In the genomic region with DNA sequence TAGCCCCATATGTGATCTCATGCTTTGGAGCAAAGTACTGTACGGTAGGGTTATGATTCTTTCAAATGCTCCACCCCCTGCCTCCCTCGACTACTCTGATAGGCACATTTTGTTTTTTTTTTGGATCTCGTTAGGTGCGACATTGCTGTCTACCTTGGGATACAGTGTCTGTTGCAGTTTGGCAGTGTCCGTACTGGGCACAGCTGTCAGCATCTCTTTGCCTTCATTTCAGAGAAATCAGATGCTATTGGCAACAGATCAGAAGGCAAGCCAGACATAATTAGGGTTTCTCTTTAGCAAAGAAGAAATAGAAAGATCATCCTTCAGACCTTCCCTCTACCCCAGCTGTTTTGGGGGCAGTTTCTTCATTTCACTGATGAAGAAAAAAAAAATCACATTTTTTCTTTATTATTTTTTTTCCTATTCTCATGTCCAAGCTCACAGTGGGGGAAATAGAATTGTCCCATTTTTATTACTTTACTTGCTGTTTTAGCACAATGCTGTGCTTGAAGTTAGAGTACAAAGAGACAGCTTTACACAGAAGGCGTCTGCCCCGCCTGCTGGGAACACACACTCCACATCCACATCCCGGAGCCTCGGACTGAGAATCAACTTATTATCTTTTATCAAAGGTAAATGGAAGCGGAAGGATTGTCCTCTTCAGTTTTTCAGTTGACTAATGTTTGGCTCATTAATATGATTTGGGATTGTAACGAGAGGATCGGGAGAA, we compare ENCODE assay signal across 30 mouse cellular contexts.
DNase-seq lines count a peak whose midpoint lies in the region; ATAC-seq and TF ChIP-seq lines count a peak whose summit lies in the region.
"Had no signal": no experiment of that assay in that cellular context is flagged by ENCODE, and none has a peak within 500 bp of the region (broad histone marks: within the 10 kb centered on the region; RNA-seq: fewer than 3 reads in every experiment).

No protein-coding gene starts in this region.

- no peak overlapping the region for H3K9ac ChIP-seq in forebrain, embryonic 14.5 days (ENCODE audit: low read length)
- H3K9ac ChIP-seq in forebrain, postnatal 0 days: no peak overlapping the region
- H3K9ac ChIP-seq: embryonic facial prominence, embryonic 12.5 days; heart, embryonic 15.5 days; hindbrain, embryonic 13.5 days; kidney, embryonic 15.5 days; limb, embryonic 15.5 days; liver, embryonic 13.5 days had no signal

- no peaks in the 10 kb centered on the region for H3K9me3 ChIP-seq in forebrain, embryonic 14.5 days (replicated peaks; ENCODE audit: control insufficient read depth, low read length)
- H3K9me3 ChIP-seq in forebrain, embryonic 10.5 days: no peaks in the 10 kb centered on the region
- H3K9me3 ChIP-seq in forebrain, postnatal 0 days (ENCODE audit: low read length): no peaks in the 10 kb centered on the region
- H3K9me3 ChIP-seq: embryonic facial prominence, embryonic 12.5 days; heart, embryonic 10.5 days; heart, embryonic 15.5 days; hindbrain, embryonic 13.5 days; kidney, embryonic 15.5 days; limb, embryonic 10.5 days; limb, embryonic 15.5 days; liver, embryonic 13.5 days had no signal

- H3K4me1 ChIP-seq in forebrain, embryonic 14.5 days (ENCODE audit: control insufficient read depth, insufficient read depth, low read length): no peaks in the 10 kb centered on the region
- no peaks in the 10 kb centered on the region for H3K4me1 ChIP-seq in forebrain, embryonic 10.5 days
- no peaks in the 10 kb centered on the region for H3K4me1 ChIP-seq in forebrain, postnatal 0 days (ENCODE audit: insufficient read depth)
- H3K4me1 ChIP-seq: embryonic facial prominence, embryonic 12.5 days; heart, embryonic 10.5 days; heart, embryonic 15.5 days; hindbrain, embryonic 13.5 days; kidney, embryonic 15.5 days; limb, embryonic 10.5 days; limb, embryonic 15.5 days; liver, embryonic 13.5 days; megakaryocyte, embryonic 14.5 days had no signal

- no peak overlapping the region for H3K27ac ChIP-seq in forebrain, embryonic 14.5 days (ENCODE audit: low read depth, low read length)
- no peak overlapping the region for H3K27ac ChIP-seq in forebrain, embryonic 10.5 days
- no peak overlapping the region for H3K27ac ChIP-seq in layer of hippocampus, adult 2 months
- no peak overlapping the region for H3K27ac ChIP-seq in forebrain, postnatal 0 days (ENCODE audit: low read depth, low read length)
- H3K27ac ChIP-seq: embryonic facial prominence, embryonic 12.5 days; heart, embryonic 10.5 days; heart, embryonic 15.5 days; hindbrain, embryonic 13.5 days; kidney, embryonic 15.5 days; limb, embryonic 10.5 days; limb, embryonic 15.5 days; liver, embryonic 13.5 days; stomach, postnatal 0 days had no signal

- no peak overlapping the region for H3K4me2 ChIP-seq in forebrain, embryonic 14.5 days (ENCODE audit: low read length)
- peak overlapping the region; percentile 15; the same call in 1 of the 2 replicates for H3K4me2 ChIP-seq in forebrain, postnatal 0 days (ENCODE audit: low read depth)
- H3K4me2 ChIP-seq: embryonic facial prominence, embryonic 12.5 days; heart, embryonic 15.5 days; hindbrain, embryonic 13.5 days; kidney, embryonic 15.5 days; limb, embryonic 15.5 days; liver, embryonic 13.5 days had no signal

- no peak overlapping the region for H3K4me3 ChIP-seq in forebrain, embryonic 14.5 days (ENCODE audit: low read depth, low read length)
- H3K4me3 ChIP-seq in forebrain, embryonic 10.5 days: no peak overlapping the region
- H3K4me3 ChIP-seq in layer of hippocampus, adult 2 months: peak overlapping the region; percentile 34
- H3K4me3 ChIP-seq in forebrain, postnatal 0 days (ENCODE audit: low read depth, low read length): no peak overlapping the region
- H3K4me3 ChIP-seq: embryonic facial prominence, embryonic 12.5 days; heart, embryonic 10.5 days; heart, embryonic 15.5 days; hindbrain, embryonic 13.5 days; kidney, embryonic 15.5 days; limb, embryonic 10.5 days; limb, embryonic 15.5 days; liver, embryonic 13.5 days; megakaryocyte, embryonic 14.5 days had no signal

- WGBS in forebrain, embryonic 14.5 days: 39% methylated on average over 12 of the region's 12 CpGs
- WGBS in forebrain, embryonic 10.5 days: 85% methylated on average over 12 of the region's 12 CpGs
- WGBS in forebrain, postnatal 0 days: 31% methylated on average over 12 of the region's 12 CpGs

- no peak for TF ChIP-seq CTCF in layer of hippocampus, adult 2 months (conservative IDR thresholded peaks at IDR 0.05)
- TF ChIP-seq CTCF in forebrain, postnatal 0 days (IDR thresholded peaks at IDR 0.05; ENCODE audit: low read depth): no peak

- H3K36me3 ChIP-seq in forebrain, embryonic 14.5 days (ENCODE audit: control insufficient read depth, insufficient read depth, low read length): no peaks in the 10 kb centered on the region
- no peaks in the 10 kb centered on the region for H3K36me3 ChIP-seq in forebrain, embryonic 10.5 days (replicated peaks)
- no peaks in the 10 kb centered on the region for H3K36me3 ChIP-seq in forebrain, postnatal 0 days (ENCODE audit: insufficient read depth)
- H3K36me3 ChIP-seq: embryonic facial prominence, embryonic 12.5 days; heart, embryonic 10.5 days; heart, embryonic 15.5 days; hindbrain, embryonic 13.5 days; kidney, embryonic 15.5 days; limb, embryonic 10.5 days; limb, embryonic 15.5 days; liver, embryonic 13.5 days had no signal

- H3K27me3 ChIP-seq in forebrain, embryonic 14.5 days (replicated peaks; ENCODE audit: control insufficient read depth, insufficient read depth, low read length): no peaks in the 10 kb centered on the region
- no peaks in the 10 kb centered on the region for H3K27me3 ChIP-seq in forebrain, embryonic 10.5 days (ENCODE audit: poor library complexity, severe bottlenecking)
- H3K27me3 ChIP-seq in forebrain, postnatal 0 days (ENCODE audit: insufficient read depth, low read length): no peaks in the 10 kb centered on the region
- H3K27me3 ChIP-seq: embryonic facial prominence, embryonic 12.5 days; heart, embryonic 15.5 days; hindbrain, embryonic 13.5 days; kidney, embryonic 15.5 days; limb, embryonic 15.5 days; liver, embryonic 13.5 days; megakaryocyte, embryonic 14.5 days had no signal

- peak; percentile 65; the same call in 1 of the 2 replicates for ATAC-seq in forebrain, embryonic 14.5 days
- ATAC-seq in forebrain, postnatal 0 days: 0 out of 2 replicates have a peak, but pooled peaks have one; percentile 6
- ATAC-seq: inflammation-experienced regulatory T-cells, adult 6 months; lung, postnatal 0 days had no signal

- DNase-seq in forebrain, embryonic 14.5 days (ENCODE audit: low spot score): peak; percentile 61
- DNase-seq in forebrain, embryonic 10.5 days (ENCODE audit: extremely low spot score, low spot score): no peak
- DNase-seq in layer of hippocampus, adult 2 months (ENCODE audit: low spot score in 2 of 2): no peak
- DNase-seq in layer of hippocampus, postnatal 14 days (ENCODE audit: low spot score in 2 of 2): no peak
- peak; percentile 30 for DNase-seq in brain, adult 2 months (ENCODE audit: low read depth, low spot score)
- DNase-seq in forebrain, postnatal 0 days: peak; percentile 16
- DNase-seq in heart, adult 9 months (ENCODE audit: low spot score in 2 of 2): no peak
- DNase-seq in right cerebral cortex, postnatal 25 days: no peak
- DNase-seq: adrenal gland, postnatal 14 days; cerebellum, adult 18-20 months; gastrocnemius, postnatal 14 days; kidney, adult 18-20 months; kidney, postnatal 25 days; liver, embryonic 13.5 days; lung, adult 18-20 months; lung, postnatal 4 days; spleen, adult 18-20 months; thymus, adult 18-20 months; thymus, postnatal 25 days had no signal

Comparison
In these comparisons a context has a peak if more than half of its experiments do, and no peak if none do; other contexts are left out.
1. DNase-seq: peak in forebrain, embryonic 14.5 days (single experiment), brain, adult 2 months (single experiment) and forebrain, postnatal 0 days (single experiment); none in forebrain, embryonic 10.5 days (single experiment), layer of hippocampus, adult 2 months (0 of 2), layer of hippocampus, postnatal 14 days (0 of 2), heart, adult 9 months (0 of 2) and right cerebral cortex, postnatal 25 days (single experiment).